In the genomic region with DNA sequence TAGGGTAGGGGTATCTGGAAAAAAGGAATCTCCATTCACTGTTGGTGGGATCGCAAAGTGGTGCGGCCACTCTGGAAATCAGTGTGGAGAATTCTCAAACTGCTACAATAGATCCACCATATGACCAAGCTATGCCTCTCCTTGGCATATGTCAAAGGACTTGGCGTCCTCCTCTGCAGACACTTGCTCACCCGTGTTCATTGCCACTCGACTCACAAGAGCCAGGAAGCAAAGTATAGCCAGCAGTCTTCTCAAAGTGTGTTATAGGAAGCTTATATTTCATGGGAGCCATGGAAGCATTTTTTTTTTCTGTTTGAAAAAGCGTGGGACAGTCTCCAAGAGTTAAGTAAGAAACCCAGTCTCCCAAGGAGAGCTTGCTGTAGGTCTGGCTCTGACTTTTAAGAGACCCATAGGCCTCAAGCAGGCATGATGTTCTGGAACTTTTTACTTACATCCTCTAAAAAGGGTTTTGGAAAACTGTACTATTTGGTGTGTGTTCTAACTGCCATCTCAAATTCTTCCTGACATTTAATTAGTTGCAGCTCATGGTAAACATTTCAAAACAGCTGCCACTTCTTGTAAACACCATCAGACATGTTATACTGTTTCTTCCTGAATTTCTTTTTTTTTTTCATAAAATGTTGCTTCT, we compare ENCODE assay signal across 24 mouse cellular contexts.
DNase-seq lines count a peak whose midpoint lies in the region; ATAC-seq and TF ChIP-seq lines count a peak whose summit lies in the region.
"Had no signal": no experiment of that assay in that cellular context is flagged by ENCODE, and none has a peak within 500 bp of the region (broad histone marks: within the 10 kb centered on the region; RNA-seq: fewer than 3 reads in every experiment).

No protein-coding gene starts in this region.

- no peaks in the 10 kb centered on the region for H3K36me3 ChIP-seq in embryonic facial prominence, embryonic 14.5 days (ENCODE audit: control insufficient read depth, insufficient read depth, low read length)
- no peaks in the 10 kb centered on the region for H3K36me3 ChIP-seq in embryonic facial prominence, embryonic 10.5 days (replicated peaks)
- no peaks in the 10 kb centered on the region for H3K36me3 ChIP-seq in lung, embryonic 14.5 days (ENCODE audit: insufficient read depth)
- H3K36me3 ChIP-seq in lung, embryonic 16.5 days (ENCODE audit: control insufficient read depth, insufficient read depth, low read length), result no peaks in the 10 kb centered on the region
- H3K36me3 ChIP-seq: embryonic facial prominence, embryonic 13.5 days; forebrain, embryonic 15.5 days; G1E had no signal

- 70% methylated on average over 6 of the region's 6 CpGs for WGBS in embryonic facial prominence, embryonic 14.5 days
- 83% methylated on average over 6 of the region's 6 CpGs for WGBS in embryonic facial prominence, embryonic 10.5 days
- 60% methylated on average over 6 of the region's 6 CpGs for WGBS in lung, embryonic 14.5 days
- WGBS in lung, embryonic 16.5 days, result 47% methylated on average over 6 of the region's 6 CpGs
- whole genome bisulfite sequencing in lung, adult 2 months, result 62% methylated on average over 6 of the region's 6 CpGs

- no peak overlapping the region for H3K27ac ChIP-seq in embryonic facial prominence, embryonic 14.5 days (replicated peaks; ENCODE audit: low read depth, low read length)
- no peak overlapping the region for H3K27ac ChIP-seq in embryonic facial prominence, embryonic 10.5 days (replicated peaks)
- peak overlapping the region; percentile 70 for H3K27ac ChIP-seq in lung, embryonic 14.5 days (ENCODE audit: low read depth)
- H3K27ac ChIP-seq in lung, embryonic 16.5 days (ENCODE audit: low read length), result peak overlapping the region; percentile 82
- H3K27ac ChIP-seq: embryonic facial prominence, embryonic 13.5 days; forebrain, embryonic 13.5 days; forebrain, embryonic 15.5 days had no signal

- H3K9me3 ChIP-seq in embryonic facial prominence, embryonic 14.5 days (ENCODE audit: control insufficient read depth, low read length), result no peaks in the 10 kb centered on the region
- H3K9me3 ChIP-seq in embryonic facial prominence, embryonic 10.5 days, result no peaks in the 10 kb centered on the region
- H3K9me3 ChIP-seq in lung, embryonic 14.5 days (ENCODE audit: low read depth, low read length), result no peaks in the 10 kb centered on the region
- no peaks in the 10 kb centered on the region for H3K9me3 ChIP-seq in lung, embryonic 16.5 days (ENCODE audit: control insufficient read depth, low read length)
- H3K9me3 ChIP-seq: embryonic facial prominence, embryonic 13.5 days; forebrain, embryonic 13.5 days; forebrain, embryonic 15.5 days; G1E had no signal

- no peak for TF ChIP-seq POLR2A in lung, adult 2 months (IDR thresholded peaks at IDR 0.05; ENCODE audit: borderline replicate concordance, extremely low read depth, low read depth, low read length)

- H3K9ac ChIP-seq in embryonic facial prominence, embryonic 14.5 days (ENCODE audit: low read depth, low read length), result no peak overlapping the region
- H3K9ac ChIP-seq in lung, embryonic 14.5 days, result no peak overlapping the region
- H3K9ac ChIP-seq in lung, embryonic 16.5 days (ENCODE audit: low read length), result no peak overlapping the region
- H3K9ac ChIP-seq: embryonic facial prominence, embryonic 13.5 days; forebrain, embryonic 13.5 days; forebrain, embryonic 15.5 days; forebrain, postnatal 0 days had no signal

- DNase-seq in embryonic facial prominence, embryonic 14.5 days (ENCODE audit: low spot score), result peak; percentile 29
- no peak for DNase-seq in embryonic facial prominence, embryonic 10.5 days (ENCODE audit: low spot score)
- DNase-seq in lung, embryonic 14.5 days, result peak; percentile 79
- DNase-seq in lung, postnatal 14 days, result no peak
- no peak for DNase-seq in lung, adult 2 months
- peak; percentile 2 for DNase-seq in adipocyte (ENCODE audit: low spot score)
- DNase-seq: adrenal gland, adult 8-10 months; adrenal gland, postnatal 14 days; adrenal gland, postnatal 36 days; B cell, adult 2 months; cerebellum, adult 11-12 months; cerebellum, adult 2 months; cerebellum, adult 9-10 months; cerebellum, postnatal 10 days; cerebellum, postnatal 25 days; forebrain, postnatal 0 days had no signal

- H3K4me2 ChIP-seq in embryonic facial prominence, embryonic 14.5 days (ENCODE audit: low read depth, low read length), result no peak overlapping the region
- H3K4me2 ChIP-seq in lung, embryonic 14.5 days, result no peak overlapping the region
- no peak overlapping the region for H3K4me2 ChIP-seq in lung, embryonic 16.5 days (ENCODE audit: low read depth, low read length)
- H3K4me2 ChIP-seq: embryonic facial prominence, embryonic 13.5 days; forebrain, embryonic 13.5 days; forebrain, embryonic 15.5 days had no signal

- no peak overlapping the region for H3K4me3 ChIP-seq in embryonic facial prominence, embryonic 14.5 days (ENCODE audit: low read depth, low read length)
- no peak overlapping the region for H3K4me3 ChIP-seq in embryonic facial prominence, embryonic 10.5 days
- no peak overlapping the region for H3K4me3 ChIP-seq in lung, embryonic 14.5 days (ENCODE audit: low read depth, low read length)
- H3K4me3 ChIP-seq in lung, embryonic 16.5 days (ENCODE audit: low read length), result no peak overlapping the region
- H3K4me3 ChIP-seq in lung, adult 2 months (replicated peaks; ENCODE audit: extremely low read depth, low read depth, low read length), result no peak overlapping the region
- H3K4me3 ChIP-seq: embryonic facial prominence, embryonic 13.5 days; forebrain, embryonic 13.5 days; forebrain, embryonic 15.5 days had no signal

- H3K4me1 ChIP-seq in embryonic facial prominence, embryonic 14.5 days (ENCODE audit: control insufficient read depth, insufficient read depth, low read length), result no peaks in the 10 kb centered on the region
- no peaks in the 10 kb centered on the region for H3K4me1 ChIP-seq in embryonic facial prominence, embryonic 10.5 days
- H3K4me1 ChIP-seq in lung, embryonic 14.5 days (ENCODE audit: insufficient read depth), result no peaks in the 10 kb centered on the region
- H3K4me1 ChIP-seq in lung, embryonic 16.5 days (replicated peaks; ENCODE audit: control insufficient read depth, insufficient read depth, low read length), result no peaks in the 10 kb centered on the region
- H3K4me1 ChIP-seq in lung, adult 2 months (ENCODE audit: control insufficient read depth, insufficient read depth, low read length), result no peaks in the 10 kb centered on the region
- H3K4me1 ChIP-seq: embryonic facial prominence, embryonic 13.5 days; forebrain, embryonic 13.5 days; forebrain, embryonic 15.5 days had no signal

- H3K27me3 ChIP-seq in embryonic facial prominence, embryonic 14.5 days (replicated peaks; ENCODE audit: control insufficient read depth, insufficient read depth, low read length), result no peaks in the 10 kb centered on the region
- H3K27me3 ChIP-seq in embryonic facial prominence, embryonic 10.5 days (replicated peaks; ENCODE audit: low read depth, poor library complexity, severe bottlenecking), result peaks cover 17% of the 10 kb centered on the region
- H3K27me3 ChIP-seq in lung, embryonic 14.5 days (ENCODE audit: insufficient read depth, low read length), result no peaks in the 10 kb centered on the region
- H3K27me3 ChIP-seq in lung, embryonic 16.5 days (ENCODE audit: control insufficient read depth, insufficient read depth, low read depth, low read length), result no peaks in the 10 kb centered on the region
- H3K27me3 ChIP-seq: CH12.LX; forebrain, embryonic 13.5 days; forebrain, embryonic 15.5 days had no signal

- no peak for TF ChIP-seq CTCF in lung, embryonic 14.5 days (IDR thresholded peaks at IDR 0.05; ENCODE audit: low read depth)
- TF ChIP-seq CTCF in lung, adult 2 months (IDR thresholded peaks at IDR 0.05; ENCODE audit: insufficient read depth, low read length), result no peak

- no peak for ATAC-seq in embryonic facial prominence, embryonic 14.5 days (ENCODE audit: low read depth)
- ATAC-seq in lung, embryonic 14.5 days (ENCODE audit: insufficient read depth), result peak; percentile 78
- ATAC-seq in lung, embryonic 16.5 days (ENCODE audit: low read depth), result peak; percentile 84
- ATAC-seq: CD4-positive, CD25-positive, alpha-beta regulatory T cell, adult 4 months; forebrain, embryonic 13.5 days; forebrain, embryonic 15.5 days; forebrain, postnatal 0 days; Patski had no signal

Comparison
In these comparisons a context has a peak if more than half of its experiments do, and no peak if none do; other contexts are left out.
1. DNase-seq: peak in embryonic facial prominence, embryonic 14.5 days (single experiment), lung, embryonic 14.5 days (single experiment) and adipocyte (single experiment); none in embryonic facial prominence, embryonic 10.5 days (single experiment), lung, postnatal 14 days (single experiment) and lung, adult 2 months (single experiment).
2. H3K27ac ChIP-seq: peak in lung, embryonic 14.5 days (single experiment) and lung, embryonic 16.5 days (single experiment); none in embryonic facial prominence, embryonic 14.5 days (single experiment) and embryonic facial prominence, embryonic 10.5 days (single experiment).